Mouse (Mus musculus): ENCODE results near the gene Tmem44.

DNA sequence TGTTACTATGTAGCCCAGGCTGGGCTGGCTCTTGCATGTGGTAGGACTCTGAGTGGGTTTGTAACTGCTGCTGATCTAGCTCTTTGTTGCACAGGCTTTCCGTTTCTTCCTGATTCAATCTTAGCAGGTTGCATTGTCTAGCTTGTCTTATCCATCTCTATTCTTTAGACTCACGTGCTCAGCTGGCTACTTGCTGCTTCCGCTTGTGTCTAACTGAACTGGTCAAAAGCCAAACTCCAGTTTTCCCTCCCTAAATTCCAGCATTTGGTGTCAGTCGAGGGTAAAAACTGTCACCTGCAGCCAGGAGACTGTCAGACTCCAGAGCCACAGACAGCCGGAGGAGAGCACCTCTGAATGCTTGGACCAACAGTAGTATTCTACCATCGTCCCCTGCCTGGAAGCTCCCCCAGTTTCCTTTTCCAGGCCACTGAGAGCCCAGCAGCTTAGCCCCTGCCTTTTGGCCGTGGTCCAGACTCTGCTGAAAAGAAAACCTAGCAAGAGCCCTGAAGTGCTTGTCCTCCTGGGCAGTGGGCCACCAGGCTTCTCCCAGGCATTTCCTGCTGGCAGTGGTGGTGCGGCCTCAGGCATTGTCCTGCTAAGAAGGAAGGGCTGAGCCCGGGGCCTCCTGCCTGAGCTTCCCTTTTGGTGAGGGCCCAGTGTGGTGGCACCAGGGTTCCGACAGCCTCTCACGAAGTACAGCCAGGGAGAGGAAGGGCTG is 2.1 kb upstream of the Tmem44 start:
- no peak for TF ChIP-seq CTCF (IDR thresholded peaks at IDR 0.05; ENCODE audit: borderline replicate concordance, control insufficient read depth, extremely low read depth, insufficient read depth, low read length, poor library complexity)
- TF ChIP-seq POLR2A (IDR thresholded peaks at IDR 0.05; ENCODE audit: control insufficient read depth, extremely low read depth, insufficient read depth, low read length, poor library complexity): no peak

All from thymus, adult 2 months (tissue).